Mouse (Mus musculus): ENCODE measurements around the gene Lpcat2. TPM values are rescaled to one million over a fixed set of nuclear protein-coding genes. Genes with fewer than 3 reads are reported as not detected.
"Not testable (repeated sequence)": the region's sequence is repeated elsewhere in the genome, so short reads cannot be mapped to it uniquely, and the experiment has no call there.

The Lpcat2 gene
- polyA plus RNA-seq, 1 experiment from 2014 or later: 10.9 TPM

DNA sequence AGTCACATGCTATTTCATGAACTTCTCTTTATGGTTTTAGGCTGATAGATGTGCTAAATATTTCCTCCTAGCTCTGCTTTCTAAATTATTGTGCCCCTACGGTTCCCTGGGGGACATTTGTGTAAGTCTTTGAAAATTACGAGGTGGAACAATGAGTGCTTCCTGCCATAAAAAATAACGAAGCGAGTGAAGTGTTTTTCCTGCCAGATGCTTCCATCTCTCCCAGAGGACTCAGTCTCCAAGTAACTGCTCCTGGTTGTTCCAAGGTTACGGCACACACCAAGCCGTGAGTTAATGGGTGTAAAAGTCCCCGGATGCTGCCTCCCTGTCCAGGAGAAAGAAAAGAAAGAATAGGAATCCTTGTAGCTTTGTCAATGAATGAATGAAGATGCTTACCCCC is 15.1 kb downstream of the Lpcat2 start:
- Histone ChIP-seq H3K9ac (ENCODE audit: low read depth, low read length) (no peak overlapping the region), H3K36me3 (ENCODE audit: control insufficient read depth, insufficient read depth, low read length) (no peaks in the 10 kb centered on the region), H3K4me2 (ENCODE audit: low read length) (no peak overlapping the region), H3K4me3 (ENCODE audit: low read length) (no peak overlapping the region), H3K4me1 (ENCODE audit: control insufficient read depth, insufficient read depth, low read depth, low read length) (peaks cover 4% of the 10 kb centered on the region), H3K9me3 (ENCODE audit: control insufficient read depth, low read length) (no peaks in the 10 kb centered on the region), H3K27me3 (replicated peaks; ENCODE audit: control insufficient read depth, insufficient read depth, low read length) (no peaks in the 10 kb centered on the region), H3K27ac (ENCODE audit: low read depth, low read length) (no peak overlapping the region)
- ATAC-seq: no peak
- WGBS: 20% methylated on average over 7 of the region's 7 CpGs

DNA sequence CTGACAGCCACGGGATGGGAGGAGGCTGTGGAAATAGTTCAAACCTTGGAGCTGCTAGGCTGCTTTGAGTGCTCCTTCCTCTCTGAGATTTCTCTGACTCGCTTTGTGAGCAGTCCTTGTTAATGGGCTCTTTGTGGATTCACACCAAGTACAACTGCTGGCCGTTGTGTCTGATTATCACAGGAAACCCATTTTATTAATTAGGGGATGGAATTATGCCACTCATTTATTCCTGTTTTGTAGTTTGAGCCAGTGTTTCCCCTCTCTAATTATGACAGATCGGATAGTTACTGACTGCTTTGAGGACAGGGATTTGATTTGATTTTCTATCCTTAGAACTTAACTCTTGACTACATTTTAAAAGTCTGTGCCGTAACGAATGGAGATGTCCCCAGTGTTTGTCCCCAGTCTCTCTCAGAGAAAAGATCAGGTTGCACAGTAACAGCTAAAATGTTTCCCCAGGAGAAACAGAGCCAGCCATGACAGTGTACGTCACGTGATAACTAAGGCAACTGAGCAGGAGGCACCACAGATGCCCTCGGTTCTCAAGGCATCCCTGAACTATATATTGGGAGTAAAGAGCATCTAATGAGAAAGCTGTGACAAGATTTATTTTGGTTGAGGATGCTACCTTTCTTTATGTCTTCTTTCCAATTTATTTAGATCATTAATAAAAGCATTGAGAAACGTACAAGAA is 17.1 kb downstream of the Lpcat2 start:
- Histone ChIP-seq H3K4me1 (ENCODE audit: control insufficient read depth, insufficient read depth, low read depth, low read length) (peaks cover 4% of the 10 kb centered on the region), H3K27ac (ENCODE audit: low read depth, low read length) (no peak overlapping the region), H3K4me2 (ENCODE audit: low read length) (no peak overlapping the region), H3K36me3 (ENCODE audit: control insufficient read depth, insufficient read depth, low read length) (no peaks in the 10 kb centered on the region), H3K27me3 (replicated peaks; ENCODE audit: control insufficient read depth, insufficient read depth, low read length) (no peaks in the 10 kb centered on the region), H3K4me3 (ENCODE audit: low read length) (no peak overlapping the region), H3K9ac (ENCODE audit: low read depth, low read length) (no peak overlapping the region), H3K9me3 (ENCODE audit: control insufficient read depth, low read length) (no peaks in the 10 kb centered on the region)
- 53% methylated on average over 10 of the region's 10 CpGs for WGBS
- no peak for ATAC-seq

DNA sequence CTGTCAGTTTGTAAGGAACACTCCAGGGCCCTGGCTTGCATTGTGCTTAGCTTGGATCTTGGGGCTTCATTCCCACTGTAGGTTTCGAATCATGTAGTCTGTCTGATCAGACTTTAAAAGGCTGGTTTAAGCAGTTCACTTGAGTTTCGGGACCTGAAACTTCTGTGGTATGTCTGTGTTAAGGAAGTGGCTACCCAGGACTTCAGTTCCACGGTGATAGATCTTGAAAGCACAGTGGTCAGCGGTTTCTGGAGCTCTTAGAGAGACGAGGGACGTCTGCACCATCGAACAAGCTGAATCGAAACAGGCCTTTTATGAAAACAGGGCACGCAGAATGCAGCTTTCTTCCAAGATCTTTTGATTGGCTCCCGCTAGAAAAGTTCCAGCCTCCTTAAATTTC is 20.7 kb downstream of the Lpcat2 start:
- Histone ChIP-seq H3K36me3 (ENCODE audit: control insufficient read depth, insufficient read depth, low read length) (no peaks in the 10 kb centered on the region), H3K27ac (ENCODE audit: low read depth, low read length) (no peak overlapping the region), H3K4me1 (ENCODE audit: control insufficient read depth, insufficient read depth, low read depth, low read length) (no peaks in the 10 kb centered on the region), H3K27me3 (replicated peaks; ENCODE audit: control insufficient read depth, insufficient read depth, low read length) (no peaks in the 10 kb centered on the region), H3K9ac (ENCODE audit: low read depth, low read length) (no peak overlapping the region), H3K9me3 (ENCODE audit: control insufficient read depth, low read length) (no peaks in the 10 kb centered on the region), H3K4me3 (ENCODE audit: low read length) (no peak overlapping the region), H3K4me2 (ENCODE audit: low read length) (no peak overlapping the region)
- ATAC-seq: no peak
- WGBS: 54% methylated on average over 10 of the region's 10 CpGs

DNA sequence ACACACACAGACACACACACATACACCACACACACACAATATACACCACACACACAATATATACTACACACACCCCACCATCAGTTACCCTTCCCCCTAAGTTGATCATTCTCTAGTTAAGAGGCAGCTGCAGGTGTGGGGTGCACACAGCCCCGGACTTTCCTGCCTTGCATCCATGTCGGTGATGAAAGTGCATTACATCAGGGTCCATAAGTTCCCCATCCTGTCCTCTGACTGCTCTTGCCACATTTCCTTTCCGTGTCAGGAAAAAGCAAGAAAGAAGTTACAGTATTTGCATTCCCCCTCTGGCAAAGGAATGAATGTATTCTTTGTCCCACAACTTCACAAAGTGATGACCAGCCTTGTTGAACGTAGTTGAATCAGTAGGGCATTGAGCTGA is 26.1 kb downstream of the Lpcat2 start:
- WGBS: 73% methylated on average over 4 of the region's 4 CpGs
- ATAC-seq: no peak
- H3K4me3 ChIP-seq (ENCODE audit: low read length): no peak overlapping the region
- H3K4me1 ChIP-seq (ENCODE audit: control insufficient read depth, insufficient read depth, low read depth, low read length): no peaks in the 10 kb centered on the region
- no peak overlapping the region for H3K4me2 ChIP-seq (ENCODE audit: low read length)
- H3K27me3 ChIP-seq (replicated peaks; ENCODE audit: control insufficient read depth, insufficient read depth, low read length): no peaks in the 10 kb centered on the region
- H3K9ac ChIP-seq (ENCODE audit: low read depth, low read length): no peak overlapping the region
- no peak overlapping the region for H3K27ac ChIP-seq (ENCODE audit: low read depth, low read length)
- no peaks in the 10 kb centered on the region for H3K36me3 ChIP-seq (ENCODE audit: control insufficient read depth, insufficient read depth, low read length)
- no peaks in the 10 kb centered on the region for H3K9me3 ChIP-seq (ENCODE audit: control insufficient read depth, low read length)

DNA sequence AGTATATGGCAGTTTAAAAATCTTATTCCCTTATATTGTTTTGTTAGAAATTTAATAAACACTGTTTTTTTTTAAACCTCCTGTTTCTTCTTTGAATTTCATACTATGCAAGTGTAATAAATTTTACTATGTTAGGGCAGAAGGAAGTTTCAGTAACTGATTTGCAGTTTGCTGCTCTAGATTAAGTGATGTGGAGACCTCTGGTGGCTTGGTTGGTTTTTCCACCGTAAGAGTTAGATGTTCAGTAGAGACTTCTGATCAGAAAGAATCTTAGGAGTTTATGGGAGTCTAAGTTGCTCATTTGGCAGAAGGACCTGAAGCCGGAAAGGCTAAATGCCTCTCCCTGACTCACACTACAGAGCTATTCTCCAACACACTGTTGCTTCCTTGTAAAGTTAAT is 28.6 kb downstream of the Lpcat2 start:
- no peak overlapping the region for H3K4me3 ChIP-seq (ENCODE audit: low read length)
- H3K27ac ChIP-seq (ENCODE audit: low read depth, low read length): no peak overlapping the region
- no peaks in the 10 kb centered on the region for H3K36me3 ChIP-seq (ENCODE audit: control insufficient read depth, insufficient read depth, low read length)
- ATAC-seq: no peak
- no peaks in the 10 kb centered on the region for H3K27me3 ChIP-seq (replicated peaks; ENCODE audit: control insufficient read depth, insufficient read depth, low read length)
- H3K4me2 ChIP-seq (ENCODE audit: low read length): no peak overlapping the region
- 82% methylated on average over 2 of the region's 2 CpGs for WGBS
- no peaks in the 10 kb centered on the region for H3K9me3 ChIP-seq (ENCODE audit: control insufficient read depth, low read length)
- no peaks in the 10 kb centered on the region for H3K4me1 ChIP-seq (ENCODE audit: control insufficient read depth, insufficient read depth, low read depth, low read length)
- no peak overlapping the region for H3K9ac ChIP-seq (ENCODE audit: low read depth, low read length)

DNA sequence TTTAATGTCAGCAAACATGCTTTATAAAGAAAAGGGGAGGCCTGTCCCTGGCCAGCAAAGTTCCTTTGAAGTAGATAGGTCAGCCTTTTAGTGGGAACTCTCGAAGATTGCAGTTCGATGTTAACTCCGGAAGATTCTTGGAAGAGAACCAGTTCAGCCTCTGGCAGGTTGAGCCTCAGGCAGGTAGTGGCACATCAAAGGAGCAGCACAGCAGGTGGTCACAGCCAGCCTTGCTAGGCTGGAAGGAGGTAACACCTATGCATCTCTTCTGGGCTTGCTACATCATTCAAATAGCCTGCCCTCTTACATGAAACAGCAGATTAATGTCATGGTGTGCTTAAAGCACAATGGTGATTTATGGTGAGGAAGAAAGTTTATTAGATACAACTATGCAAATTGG is 37.1 kb downstream of the Lpcat2 start:
- not testable (repeated sequence) for H3K4me1 ChIP-seq (ENCODE audit: control insufficient read depth, insufficient read depth, low read depth, low read length); H3K27me3 ChIP-seq (replicated peaks; ENCODE audit: control insufficient read depth, insufficient read depth, low read length); H3K36me3 ChIP-seq (ENCODE audit: control insufficient read depth, insufficient read depth, low read length); ATAC-seq; H3K4me2 ChIP-seq (ENCODE audit: low read length); H3K9ac ChIP-seq (ENCODE audit: low read depth, low read length); H3K4me3 ChIP-seq (ENCODE audit: low read length); H3K27ac ChIP-seq (ENCODE audit: low read depth, low read length); H3K9me3 ChIP-seq (ENCODE audit: control insufficient read depth, low read length)
- WGBS: 85% methylated on average over 3 of the region's 3 CpGs

DNA sequence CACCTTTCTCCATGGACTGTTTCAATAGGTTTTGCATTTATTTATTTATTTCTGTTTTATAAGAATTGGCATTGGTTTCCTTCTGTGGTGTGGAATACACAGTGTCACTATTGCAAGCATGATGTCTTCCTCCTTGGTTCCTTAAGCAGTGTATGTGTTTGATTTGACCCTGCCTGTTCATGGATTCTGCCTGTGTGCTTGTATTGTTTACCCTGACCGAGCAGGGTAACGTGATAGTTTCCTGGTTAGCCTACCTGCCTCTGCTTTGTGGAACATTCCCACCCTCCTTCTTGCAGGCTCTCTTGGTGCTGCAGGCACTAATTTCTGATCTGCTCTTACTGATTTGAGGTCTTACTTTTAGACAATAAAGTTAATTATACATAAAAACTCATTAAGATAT is 38.7 kb downstream of the Lpcat2 start:
- Histone ChIP-seq H3K9ac (ENCODE audit: low read depth, low read length) (no peak overlapping the region), H3K4me3 (ENCODE audit: low read length) (no peak overlapping the region), H3K4me1 (ENCODE audit: control insufficient read depth, insufficient read depth, low read depth, low read length) (no peaks in the 10 kb centered on the region), H3K27me3 (replicated peaks; ENCODE audit: control insufficient read depth, insufficient read depth, low read length) (no peaks in the 10 kb centered on the region), H3K27ac (ENCODE audit: low read depth, low read length) (no peak overlapping the region), H3K4me2 (ENCODE audit: low read length) (no peak overlapping the region), H3K36me3 (ENCODE audit: control insufficient read depth, insufficient read depth, low read length) (no peaks in the 10 kb centered on the region), H3K9me3 (ENCODE audit: control insufficient read depth, low read length) (no peaks in the 10 kb centered on the region)
- WGBS: 88% methylated on average over 2 of the region's 2 CpGs
- ATAC-seq: no peak

DNA sequence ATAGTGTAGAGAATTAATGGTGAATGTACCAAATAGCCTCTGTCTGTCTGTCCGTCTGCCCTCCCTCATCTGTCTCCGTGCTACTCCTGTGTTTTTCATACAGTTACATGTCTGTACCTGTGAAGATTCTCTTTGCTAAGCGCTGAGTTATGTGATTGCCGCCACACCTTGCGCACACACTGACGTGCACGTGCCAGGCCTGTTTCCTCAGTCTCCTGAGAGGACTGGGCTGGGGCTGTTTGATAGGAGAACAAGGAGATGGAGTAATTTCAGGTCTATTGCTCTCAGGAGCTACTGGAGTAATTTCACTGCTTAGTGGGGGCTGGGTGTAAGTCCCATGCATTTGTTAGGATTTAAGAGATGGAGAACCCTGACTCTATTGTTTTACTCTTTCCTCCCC is 39.9 kb downstream of the Lpcat2 start:
- WGBS: 85% methylated on average over 7 of the region's 7 CpGs
- no peak overlapping the region for H3K9ac ChIP-seq (ENCODE audit: low read depth, low read length)
- H3K4me2 ChIP-seq (ENCODE audit: low read length): no peak overlapping the region
- H3K9me3 ChIP-seq (ENCODE audit: control insufficient read depth, low read length): no peaks in the 10 kb centered on the region
- no peak for ATAC-seq
- no peak overlapping the region for H3K4me3 ChIP-seq (ENCODE audit: low read length)
- H3K27ac ChIP-seq (ENCODE audit: low read depth, low read length): no peak overlapping the region
- no peaks in the 10 kb centered on the region for H3K4me1 ChIP-seq (ENCODE audit: control insufficient read depth, insufficient read depth, low read depth, low read length)
- H3K27me3 ChIP-seq (replicated peaks; ENCODE audit: control insufficient read depth, insufficient read depth, low read length): no peaks in the 10 kb centered on the region
- H3K36me3 ChIP-seq (ENCODE audit: control insufficient read depth, insufficient read depth, low read length): no peaks in the 10 kb centered on the region

DNA sequence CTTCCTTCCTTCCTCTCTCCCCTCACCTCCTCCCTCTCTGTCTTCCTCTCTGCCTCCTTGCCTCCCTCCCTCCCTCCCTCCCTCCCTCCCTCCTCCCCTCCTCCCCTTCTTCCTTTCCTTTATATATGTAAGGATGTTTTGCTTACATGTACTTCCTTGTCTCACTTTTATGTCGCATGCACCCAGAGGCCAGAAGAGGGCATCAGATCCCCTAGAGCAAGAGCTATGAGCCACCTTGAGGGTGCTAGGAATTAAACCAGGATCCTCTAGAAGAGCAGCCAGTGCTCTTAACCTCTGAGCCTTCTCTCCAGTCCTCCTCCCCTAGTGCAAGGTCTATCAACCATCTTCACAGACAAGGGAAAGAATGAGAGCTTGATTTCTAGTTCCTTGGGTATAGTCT is 40.9 kb downstream of the Lpcat2 start:
- Histone ChIP-seq H3K4me3 (ENCODE audit: low read length) (no peak overlapping the region), H3K9me3 (ENCODE audit: control insufficient read depth, low read length) (no peaks in the 10 kb centered on the region), H3K27me3 (replicated peaks; ENCODE audit: control insufficient read depth, insufficient read depth, low read length) (no peaks in the 10 kb centered on the region), H3K27ac (ENCODE audit: low read depth, low read length) (no peak overlapping the region), H3K4me2 (ENCODE audit: low read length) (no peak overlapping the region), H3K9ac (ENCODE audit: low read depth, low read length) (no peak overlapping the region), H3K36me3 (ENCODE audit: control insufficient read depth, insufficient read depth, low read length) (no peaks in the 10 kb centered on the region), H3K4me1 (ENCODE audit: control insufficient read depth, insufficient read depth, low read depth, low read length) (no peaks in the 10 kb centered on the region)
- no peak for ATAC-seq
- WGBS: 90% methylated on average over 1 of the region's 1 CpGs

DNA sequence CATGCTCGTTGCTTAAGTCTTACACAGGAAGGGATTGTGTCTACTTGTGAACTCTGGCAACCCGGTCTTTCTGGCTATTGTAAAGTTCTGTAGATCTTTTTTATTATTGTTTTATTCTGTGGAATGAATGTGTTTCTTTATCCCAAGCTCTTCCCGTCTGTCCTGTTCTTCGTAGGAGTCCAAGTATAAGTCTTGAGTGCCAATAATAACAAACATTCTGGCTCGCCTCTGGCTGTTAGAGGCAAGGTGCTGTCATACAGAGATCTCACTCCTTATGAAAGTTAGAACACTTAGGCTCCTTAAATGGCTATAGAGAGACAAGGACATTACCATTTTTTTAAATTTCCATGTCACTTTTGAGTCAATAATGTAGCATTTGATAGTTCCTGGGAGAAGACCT is 41.5 kb downstream of the Lpcat2 start:
- H3K27ac ChIP-seq (ENCODE audit: low read depth, low read length): no peak overlapping the region
- no peaks in the 10 kb centered on the region for H3K9me3 ChIP-seq (ENCODE audit: control insufficient read depth, low read length)
- no peaks in the 10 kb centered on the region for H3K4me1 ChIP-seq (ENCODE audit: control insufficient read depth, insufficient read depth, low read depth, low read length)
- no peak overlapping the region for H3K9ac ChIP-seq (ENCODE audit: low read depth, low read length)
- no peaks in the 10 kb centered on the region for H3K27me3 ChIP-seq (replicated peaks; ENCODE audit: control insufficient read depth, insufficient read depth, low read length)
- WGBS: 82% methylated on average over 5 of the region's 5 CpGs
- no peak for ATAC-seq
- H3K4me3 ChIP-seq (ENCODE audit: low read length): no peak overlapping the region
- no peak overlapping the region for H3K4me2 ChIP-seq (ENCODE audit: low read length)
- H3K36me3 ChIP-seq (ENCODE audit: control insufficient read depth, insufficient read depth, low read length): no peaks in the 10 kb centered on the region

All from hindbrain, embryonic 16.5 days (tissue).